21 mouse cellular contexts compared by ENCODE assay signal in genomic region chr8:111877711-111878110, GRCm38 (mm10). TPM values are rescaled to one million over a fixed set of nuclear protein-coding genes. Genes with fewer than 3 reads are reported as not detected.
A peak's percentile ranks its signal among the peaks of the same experiment; 100 is the strongest.
DNase-seq lines count a peak whose midpoint lies in the region; ATAC-seq and TF ChIP-seq lines count a peak whose summit lies in the region.
"Had no signal": no experiment of that assay in that cellular context is flagged by ENCODE, and none has a peak within 500 bp of the region (broad histone marks: within the 10 kb centered on the region; RNA-seq: fewer than 3 reads in every experiment).

No protein-coding gene starts in this region.

- no peak for TF ChIP-seq EP300 in liver, embryonic 14.5 days (IDR thresholded peaks at IDR 0.05; ENCODE audit: low read depth)
- no peak for TF ChIP-seq EP300 in ES-Bruce4 (IDR thresholded peaks at IDR 0.05; ENCODE audit: insufficient read depth, low read depth, low read length)

- no peak overlapping the region for H3K4me3 ChIP-seq in liver, embryonic 14.5 days (ENCODE audit: insufficient read depth in 1 of 2, low read depth in 2 of 2, low read length in 2 of 2)
- H3K4me3 ChIP-seq in liver, embryonic 12.5 days, result no peak overlapping the region
- no peak overlapping the region for H3K4me3 ChIP-seq in ES-Bruce4 (ENCODE audit: low read depth, low read length)
- peak overlapping the region; percentile 47 for H3K4me3 ChIP-seq in megakaryocyte, embryonic 14.5 days (replicated peaks)
- H3K4me3 ChIP-seq: forebrain, embryonic 12.5 days; hindbrain, embryonic 13.5 days; liver, embryonic 13.5 days; neural tube, embryonic 12.5 days had no signal

- H3K4me2 ChIP-seq in liver, embryonic 14.5 days (ENCODE audit: low read depth), result no peak overlapping the region
- H3K4me2 ChIP-seq in liver, embryonic 12.5 days, result no peak overlapping the region
- H3K4me2 ChIP-seq: forebrain, embryonic 12.5 days; hindbrain, embryonic 13.5 days; neural tube, embryonic 12.5 days had no signal

- H3K27ac ChIP-seq in liver, embryonic 14.5 days, result no peak overlapping the region
- H3K27ac ChIP-seq in liver, embryonic 12.5 days, result no peak overlapping the region
- no peak overlapping the region for H3K27ac ChIP-seq in ES-Bruce4 (ENCODE audit: insufficient read depth, low read length)
- H3K27ac ChIP-seq: forebrain, embryonic 12.5 days; hindbrain, embryonic 13.5 days; liver, embryonic 13.5 days; neural tube, embryonic 12.5 days had no signal

- intact Hi-C loops in gastrocnemius, postnatal 36 days (cut with DNase I), result no loop called here

- DNase-seq in liver, embryonic 14.5 days (ENCODE audit: low read depth in 3 of 3, low spot score in 3 of 3), result no peak
- DNase-seq in B cell, adult 2 months, result peak; percentile 23 to 27
- DNase-seq in right cerebral cortex, postnatal 4 days, result no peak
- DNase-seq in gastrocnemius, postnatal 36 days, result no peak
- DNase-seq: heart, adult 18-20 months; kidney, adult 2 months; kidney, postnatal 36 days; left cerebral cortex, postnatal 4 days; liver, embryonic 13.5 days; lung, postnatal 36 days; midbrain, embryonic 14.5 days; thymus, postnatal 36 days had no signal

- peak; percentile 27; the same call in 1 of the 2 replicates for TF ChIP-seq CTCF in liver, embryonic 14.5 days (IDR thresholded peaks at IDR 0.05; ENCODE audit: low read depth)
- TF ChIP-seq CTCF in ES-Bruce4 (IDR thresholded peaks at IDR 0.05; ENCODE audit: low read depth, low read length), result peak; percentile 34

- peaks cover 7% of the 10 kb centered on the region in 2 experiments; a peak in 3 of 4 replicates for H3K4me1 ChIP-seq in liver, embryonic 14.5 days (replicated peaks; ENCODE audit: control insufficient read depth in 2 of 2, insufficient read depth in 2 of 2, low read length in 1 of 2)
- peaks cover 16% of the 10 kb centered on the region for H3K4me1 ChIP-seq in liver, embryonic 12.5 days
- H3K4me1 ChIP-seq in ES-Bruce4 (ENCODE audit: control insufficient read depth, insufficient read depth, low read length), result no peaks in the 10 kb centered on the region
- peaks cover 32% of the 10 kb centered on the region for H3K4me1 ChIP-seq in megakaryocyte, embryonic 14.5 days

- no peaks in the 10 kb centered on the region for H3K9me3 ChIP-seq in liver, embryonic 14.5 days (ENCODE audit: control insufficient read depth, low read length)
- no peaks in the 10 kb centered on the region for H3K9me3 ChIP-seq in liver, embryonic 12.5 days (replicated peaks)
- H3K9me3 ChIP-seq in ES-Bruce4 (replicated peaks; ENCODE audit: control insufficient read depth, insufficient read depth, low read length, poor library complexity, severe bottlenecking), result no peaks in the 10 kb centered on the region
- H3K9me3 ChIP-seq in megakaryocyte, embryonic 14.5 days, result peaks cover 6% of the 10 kb centered on the region
- H3K9me3 ChIP-seq: forebrain, embryonic 12.5 days; hindbrain, embryonic 13.5 days; liver, embryonic 13.5 days; neural tube, embryonic 12.5 days had no signal

- 64% methylated on average over 9 of the region's 9 CpGs for WGBS in liver, embryonic 14.5 days (ENCODE audit: insufficient replicate concordance)
- 65% methylated on average over 9 of the region's 9 CpGs for WGBS in liver, embryonic 12.5 days (ENCODE audit: insufficient replicate concordance)

- no peak for ATAC-seq in liver, embryonic 14.5 days (ENCODE audit: insufficient read depth)
- ATAC-seq in liver, embryonic 12.5 days, result no peak
- no peak for ATAC-seq in monocyte, adult 5-6 weeks (replicated peaks; ENCODE audit: insufficient number of reproducible peaks, low FRiP score, low TSS enrichment, poor library complexity, severe bottlenecking)
- ATAC-seq: activated CD4-positive, CD25-positive, alpha-beta regulatory T cell, adult 4 months had no signal

- no peak for TF ChIP-seq POLR2A in ES-Bruce4 (IDR thresholded peaks at IDR 0.05; ENCODE audit: insufficient read depth, low read length)

- no peaks in the 10 kb centered on the region for H3K27me3 ChIP-seq in liver, embryonic 14.5 days (ENCODE audit: control insufficient read depth, insufficient read depth, low read length)
- no peaks in the 10 kb centered on the region for H3K27me3 ChIP-seq in liver, embryonic 12.5 days (replicated peaks)
- no peaks in the 10 kb centered on the region for H3K27me3 ChIP-seq in ES-Bruce4 (ENCODE audit: control insufficient read depth, insufficient read depth, low read length, poor library complexity, severe bottlenecking)
- H3K27me3 ChIP-seq in megakaryocyte, embryonic 14.5 days (replicated peaks), result peaks cover 2% of the 10 kb centered on the region
- H3K27me3 ChIP-seq: forebrain, embryonic 12.5 days; hindbrain, embryonic 13.5 days; liver, embryonic 13.5 days; neural tube, embryonic 12.5 days had no signal

- no peaks in the 10 kb centered on the region for H3K36me3 ChIP-seq in liver, embryonic 14.5 days (replicated peaks; ENCODE audit: control insufficient read depth, insufficient read depth, low read depth)
- no peaks in the 10 kb centered on the region for H3K36me3 ChIP-seq in liver, embryonic 12.5 days
- peaks cover 12% of the 10 kb centered on the region for H3K36me3 ChIP-seq in ES-Bruce4 (ENCODE audit: control insufficient read depth, insufficient read depth, low read length, poor library complexity, severe bottlenecking)
- no peaks in the 10 kb centered on the region for H3K36me3 ChIP-seq in megakaryocyte, embryonic 14.5 days (replicated peaks; ENCODE audit: low read length)
- H3K36me3 ChIP-seq: forebrain, embryonic 12.5 days; hindbrain, embryonic 13.5 days; neural tube, embryonic 12.5 days had no signal

- no peak overlapping the region for H3K9ac ChIP-seq in liver, embryonic 14.5 days (replicated peaks)
- H3K9ac ChIP-seq in liver, embryonic 12.5 days, result no peak overlapping the region
- no peak overlapping the region for H3K9ac ChIP-seq in ES-Bruce4 (ENCODE audit: low read depth, poor library complexity, severe bottlenecking)
- H3K9ac ChIP-seq: forebrain, embryonic 12.5 days; hindbrain, embryonic 13.5 days; liver, embryonic 13.5 days; neural tube, embryonic 12.5 days had no signal

RNA-seq across cellular contexts. Expression of gene Tmem170, which starts 1.2 kb away (rescaled TPM):
- polyA plus RNA-seq in liver, embryonic 14.5 days (2012; rRNA removed), result 1.9 and 2.3 TPM in 2 replicates
- polyA plus RNA-seq in liver, embryonic 14.5 days (2014; fragmentation: Nextera tagmentation; extraction: Ambion mirVana), result 1.8 and 2.1 TPM in 2 replicates
- 5.6 and 6.0 TPM in 2 replicates for polyA plus RNA-seq in liver, embryonic 12.5 days (2016; fragmentation: Nextera tagmentation; extraction: Ambion mirVana)
- polyA plus RNA-seq in ES-Bruce4 (2011; ENCODE audit: insufficient read depth, insufficient read length, low read depth, missing spikeins), result 30.4 and 31.2 TPM in 2 replicates
- polyA plus RNA-seq in megakaryocyte, embryonic 14.5 days (2012; ENCODE audit: insufficient read depth, low replicate concordance), result not detected in 2 replicates
- 0.95 to 2.5 TPM (median 1.6 TPM) in 3 replicates for total RNA-seq in monocyte, adult 5-6 weeks (2017)
- total RNA-seq in gastrocnemius, postnatal 36 days (2021), result 1 to 10 TPM; 1.1 to 1.9 TPM

RNA-seq across cellular contexts. Expression of gene Cfdp1, which starts 23.6 kb away (rescaled TPM):
- 13.2 and 46.8 TPM in 2 replicates for polyA plus RNA-seq in liver, embryonic 14.5 days (2012; rRNA removed)
- 82.8 and 93.3 TPM in 2 replicates for polyA plus RNA-seq in liver, embryonic 14.5 days (2014; fragmentation: Nextera tagmentation; extraction: Ambion mirVana)
- polyA plus RNA-seq in liver, embryonic 12.5 days (2016; fragmentation: Nextera tagmentation; extraction: Ambion mirVana), result 128 and 132 TPM in 2 replicates
- 261 and 265 TPM in 2 replicates for polyA plus RNA-seq in ES-Bruce4 (2011; ENCODE audit: insufficient read depth, insufficient read length, low read depth, missing spikeins)
- polyA plus RNA-seq in megakaryocyte, embryonic 14.5 days (2012; ENCODE audit: insufficient read depth, low replicate concordance), result 16.9 TPM in 1 of 2 replicates, not detected in the other
- 135 to 169 TPM (median 155 TPM) in 3 replicates for total RNA-seq in monocyte, adult 5-6 weeks (2017)
- 10 to 100 TPM; 14.6 to 17.9 TPM for total RNA-seq in gastrocnemius, postnatal 36 days (2021)

RNA-seq across cellular contexts. Expression of gene Chst5, which starts 32.5 kb away (rescaled TPM):
- polyA plus RNA-seq in liver, embryonic 14.5 days (2012; rRNA removed), result 0.02 and 0.03 TPM in 2 replicates
- not detected in 2 replicates for polyA plus RNA-seq in liver, embryonic 14.5 days (2014; fragmentation: Nextera tagmentation; extraction: Ambion mirVana)
- 0.05 TPM in 1 of 2 replicates, not detected in the other for polyA plus RNA-seq in liver, embryonic 12.5 days (2016; fragmentation: Nextera tagmentation; extraction: Ambion mirVana)
- polyA plus RNA-seq in ES-Bruce4 (2011; ENCODE audit: insufficient read depth, insufficient read length, low read depth, missing spikeins), result 0.81 and 1.5 TPM in 2 replicates
- not detected in 2 replicates for polyA plus RNA-seq in megakaryocyte, embryonic 14.5 days (2012; ENCODE audit: insufficient read depth, low replicate concordance)
- total RNA-seq in monocyte, adult 5-6 weeks (2017), result not detected in 3 replicates
- under 1 TPM; 0.10 to 0.20 TPM for total RNA-seq in gastrocnemius, postnatal 36 days (2021)
- total RNA-seq: heart, adult 18-20 months had no signal
- polyA plus RNA-seq: activated CD4-positive, CD25-positive, alpha-beta regulatory T cell, adult 4 months; heart, postnatal 0 days; liver, embryonic 13.5 days had no signal

RNA-seq across cellular contexts. Expression of gene Tmem231, which starts 56.0 kb away (rescaled TPM):
- 1.4 and 1.7 TPM in 2 replicates for polyA plus RNA-seq in liver, embryonic 14.5 days (2012; rRNA removed)
- polyA plus RNA-seq in liver, embryonic 14.5 days (2014; fragmentation: Nextera tagmentation; extraction: Ambion mirVana), result 2.0 and 2.4 TPM in 2 replicates
- polyA plus RNA-seq in liver, embryonic 12.5 days (2016; fragmentation: Nextera tagmentation; extraction: Ambion mirVana), result 3.0 and 3.6 TPM in 2 replicates
- 16.8 and 18.2 TPM in 2 replicates for polyA plus RNA-seq in ES-Bruce4 (2011; ENCODE audit: insufficient read depth, insufficient read length, low read depth, missing spikeins)
- polyA plus RNA-seq in megakaryocyte, embryonic 14.5 days (2012; ENCODE audit: insufficient read depth, low replicate concordance), result 1.9 and 2.4 TPM in 2 replicates
- 0.29 to 0.32 TPM in 2 of 3 replicates, not detected in the other for total RNA-seq in monocyte, adult 5-6 weeks (2017)
- total RNA-seq in gastrocnemius, postnatal 36 days (2021), result 1 to 10 TPM in 1 of 2 experiments, under 1 TPM in 1; 0.86 to 1.1 TPM

Comparison
In these comparisons a context has a peak if more than half of its experiments do, and no peak if none do; other contexts are left out.
1. DNase-seq: peak in B cell, adult 2 months (2 of 2); none in liver, embryonic 14.5 days (0 of 3), right cerebral cortex, postnatal 4 days (single experiment) and gastrocnemius, postnatal 36 days (0 of 2).